Mouse (Mus musculus): Measurements from ENCODE around the gene Mrpl55.
A peak's percentile ranks its signal among the peaks of the same experiment; 100 is the strongest.

The Mrpl55 gene

DNA sequence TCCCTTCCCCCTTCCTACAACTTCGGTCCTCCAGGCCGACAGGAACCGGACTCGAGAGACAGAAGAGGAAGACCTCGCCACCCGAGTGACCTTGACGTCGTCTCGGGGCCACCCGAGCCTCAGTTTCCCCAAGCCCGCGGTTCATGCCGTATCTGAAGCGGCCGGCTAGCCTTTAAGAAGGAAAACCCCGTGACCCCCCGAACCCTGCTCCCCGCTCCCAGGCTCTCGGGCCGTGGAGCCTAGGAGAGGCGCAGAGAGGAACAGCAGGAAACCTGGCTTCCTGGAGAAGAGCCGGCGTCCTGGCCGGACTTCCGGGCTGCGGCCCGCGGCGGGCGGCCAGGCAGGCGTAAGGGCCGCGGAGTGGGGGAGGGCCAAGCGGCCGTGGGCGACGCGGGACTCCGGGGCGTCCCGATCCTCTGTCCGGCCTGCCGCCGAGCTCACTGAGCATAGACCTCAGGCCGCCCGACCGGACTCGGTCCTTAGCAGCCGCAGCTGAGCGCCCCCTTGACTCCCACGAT lies 25.4 kb downstream of the Mrpl55 start:
- no peak for DNase-seq (ENCODE audit: low spot score)

GRCm38 (mm10) chr11:59228122-59228953 lies 26.1 kb downstream of the Mrpl55 start, which contains the start of gene Arf1:
Gene Arf1 (minus strand): TSS chr11:59228270.
- DNase-seq (ENCODE audit: low spot score) = peak; percentile 98

DNA sequence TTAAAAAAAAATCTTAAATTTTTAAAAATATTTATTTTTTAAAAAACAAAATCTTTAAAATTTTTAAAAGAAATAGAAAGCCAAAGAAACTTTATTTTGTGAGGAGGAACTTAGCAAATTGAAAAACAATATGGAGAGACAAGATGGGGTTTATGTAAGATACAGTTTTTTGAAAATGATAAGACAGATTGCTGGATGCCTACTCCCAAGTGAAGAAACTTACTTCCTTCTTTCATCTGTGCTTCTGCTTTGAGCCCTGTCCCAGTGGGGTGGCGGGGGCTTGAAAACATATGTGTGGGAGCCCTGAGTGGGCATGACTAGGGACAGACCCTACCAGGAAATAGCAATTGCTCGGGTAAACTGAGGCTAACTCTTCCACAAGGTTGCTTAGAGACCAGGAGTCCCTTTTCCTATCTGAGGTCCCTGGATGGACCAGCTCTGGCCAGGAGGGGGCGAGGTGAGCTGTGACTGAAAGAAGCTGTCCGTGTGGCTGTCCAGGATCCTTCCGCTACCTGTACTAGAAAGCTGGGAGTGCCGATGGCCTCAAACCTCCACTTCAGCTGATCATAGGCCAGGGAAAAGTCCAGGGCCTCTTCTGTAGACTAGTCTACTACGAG lies 28.0 kb downstream of the Mrpl55 start:
- DNase-seq (ENCODE audit: low spot score) = peak; percentile 69

DNA sequence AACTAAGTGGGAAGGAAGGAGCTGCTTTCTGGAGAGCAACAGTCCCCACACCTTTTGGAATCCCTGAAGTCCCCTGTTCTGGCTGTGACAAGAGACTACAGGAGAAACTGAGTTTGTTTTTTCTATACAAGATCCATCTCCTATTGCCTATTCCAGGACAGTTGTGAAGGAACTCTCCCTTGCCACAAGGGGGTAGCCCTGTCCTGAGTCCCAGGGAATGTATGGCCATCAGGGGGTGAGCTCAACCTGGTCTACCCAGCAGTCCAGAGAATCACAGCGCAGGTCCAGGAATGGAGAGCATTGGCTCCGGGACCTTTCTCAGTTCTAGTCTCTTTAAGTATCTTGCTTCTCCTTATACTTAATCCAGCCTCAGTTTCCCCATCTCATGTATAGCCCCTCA lies 30.5 kb downstream of the Mrpl55 start:
- no peak for DNase-seq (ENCODE audit: low spot score)

DNA sequence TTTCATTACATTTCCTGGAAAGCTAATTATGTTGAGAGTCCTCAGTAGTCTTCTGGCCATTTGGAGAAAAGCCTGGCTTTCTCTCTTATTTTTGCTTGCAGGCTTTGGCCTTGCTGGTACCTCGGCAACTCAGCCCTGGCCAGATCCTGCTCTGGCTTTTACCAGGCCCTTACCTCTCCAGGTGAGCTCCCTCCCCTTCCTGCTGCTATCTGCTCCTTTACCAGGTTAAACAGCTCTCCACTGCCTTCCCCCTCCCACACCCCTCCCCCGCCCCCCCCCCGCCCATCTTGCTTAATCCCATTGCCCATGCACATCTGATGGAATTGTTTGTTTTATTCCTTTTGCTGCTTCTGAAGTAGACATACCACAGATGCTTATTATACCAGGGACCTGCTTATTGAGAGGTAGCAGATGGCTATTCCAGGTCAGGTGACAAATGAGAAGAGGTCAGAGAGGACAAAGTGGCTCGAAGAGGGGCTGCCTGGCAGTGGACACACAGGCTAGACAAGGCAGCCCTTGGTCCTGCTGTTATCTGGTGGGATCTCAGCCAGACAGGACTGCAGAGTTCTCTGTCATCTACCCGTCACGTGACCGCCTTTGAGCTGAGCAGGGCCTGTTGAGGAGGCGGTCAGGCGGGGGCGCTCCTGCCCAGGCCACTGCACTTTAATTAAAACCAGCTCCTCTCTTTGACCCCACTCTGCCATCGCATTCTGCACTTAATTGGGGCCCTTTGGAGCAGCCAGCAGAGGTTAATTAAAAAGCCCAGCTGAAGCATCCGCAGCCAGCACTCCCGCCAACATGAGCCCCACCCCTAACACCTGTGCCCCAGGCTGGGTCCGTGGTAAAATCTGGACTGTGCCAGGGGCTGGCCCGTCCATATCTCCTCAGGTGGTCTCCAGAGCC lies 36.5 kb downstream of the Mrpl55 start:
- DNase-seq (ENCODE audit: low spot score) = peak; percentile 79

DNA sequence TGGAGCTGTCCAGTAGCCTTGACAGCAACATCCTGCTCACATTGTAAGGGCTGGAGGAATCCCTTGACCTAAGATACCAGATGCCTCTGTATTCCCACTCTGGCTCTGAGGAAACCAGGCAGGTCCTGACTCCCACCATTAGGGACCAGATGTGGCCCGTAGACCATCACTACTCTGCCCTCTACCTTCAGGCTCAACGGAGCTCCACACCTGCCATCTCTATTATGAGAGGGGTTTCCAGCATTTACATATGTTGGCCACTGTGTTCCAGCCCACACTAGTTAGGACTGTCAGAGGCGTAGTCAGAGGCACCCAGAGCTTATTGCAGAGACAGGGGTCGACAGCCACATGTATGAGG lies 37.1 kb downstream of the Mrpl55 start:
- no peak for DNase-seq (ENCODE audit: low spot score)

DNA sequence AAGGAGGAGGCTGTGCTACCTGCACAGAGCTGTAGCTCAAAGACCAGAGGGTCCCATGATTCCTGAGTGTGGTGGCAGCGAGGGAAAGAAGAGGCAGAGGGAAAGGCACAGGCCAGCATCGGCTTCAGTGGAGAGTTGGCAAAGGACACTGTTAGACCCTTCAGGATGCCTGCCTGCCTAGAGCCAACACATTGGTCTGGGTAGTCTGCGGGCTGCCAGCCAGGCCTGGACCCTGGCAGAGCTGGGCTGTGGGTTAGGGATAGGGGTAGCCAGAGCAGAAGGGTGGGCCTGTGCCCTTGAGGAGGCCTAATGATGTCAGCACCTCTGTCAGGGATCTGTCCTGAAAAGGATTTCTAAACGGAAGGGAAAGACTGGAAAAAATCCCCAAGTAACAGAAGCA lies 37.5 kb downstream of the Mrpl55 start:
- DNase-seq (ENCODE audit: low spot score) = no peak

DNA sequence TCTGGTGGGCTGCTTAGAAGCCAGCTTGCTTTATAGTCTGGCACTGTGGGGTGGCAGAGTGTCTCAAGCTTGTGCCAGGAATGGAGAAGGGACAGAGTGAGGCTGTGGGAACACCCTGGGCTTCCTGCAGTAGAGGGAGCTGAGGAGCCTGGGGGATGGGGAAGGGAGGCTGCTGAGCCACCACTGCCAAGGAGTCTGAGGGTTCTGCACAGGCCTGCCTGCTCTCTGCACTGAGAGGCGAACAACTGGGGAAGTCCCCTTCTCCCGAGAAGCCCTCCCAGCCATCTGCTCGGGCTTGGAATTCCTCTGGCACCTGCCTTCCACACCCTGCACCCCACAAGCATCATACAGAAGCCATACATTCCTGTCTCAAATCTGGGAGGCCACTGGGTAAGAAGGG lies 39.6 kb downstream of the Mrpl55 start:
- DNase-seq (ENCODE audit: low spot score) = no peak

- no peak for DNase-seq (ENCODE audit: low spot score)
Observed at GRCm38 (mm10) chr11:59243856-59244255, 41.6 kb downstream of the Mrpl55 start.

GRCm38 (mm10) chr11:59248101-59248500 lies 45.8 kb downstream of the Mrpl55 start:
- no peak for DNase-seq (ENCODE audit: low spot score)

Measured in ovary, postnatal 36 days (tissue).